Mouse (Mus musculus) kidney, postnatal 0 days (tissue): Measurements from ENCODE around the gene Dmd. TPM values are rescaled to one million over a fixed set of nuclear protein-coding genes. Genes with fewer than 3 reads are reported as not detected.

ENCODE experiments used
- ATAC-seq: fragments of 200-750 bp; cut with Nextera tagmentation; replicated peaks from 2 replicates; pipeline ENCODE4 v1.8.0; 2017; ENCODE audit warnings: low read depth, moderate number of reproducible peaks, moderate TSS enrichment, moderate library complexity; ENCODE audit not compliant: low FRiP score
- DNase-seq: peaks from one replicate; pipeline ENCODE4 v3.0.0-alpha.2; 2016; ENCODE audit warnings: low spot score
- H3K27ac ChIP-seq: fragments of 300-500 bp; sonication (generic); 2 replicates; pipeline ENCODE4 v1.5.1; 2014; ENCODE audit warnings: mild to moderate bottlenecking
- H3K27me3 ChIP-seq: fragments of 300-500 bp; sonication (generic); 2 replicates; pipeline ENCODE4 v1.6.1; 2014; ENCODE audit warnings: low read length, mixed read lengths; ENCODE audit not compliant: insufficient read depth
- H3K36me3 ChIP-seq: fragments of 300-500 bp; sonication (generic); 2 replicates; pipeline ENCODE4 v1.6.1; 2014; ENCODE audit warnings: low read length, mixed read lengths; ENCODE audit not compliant: insufficient read depth
- H3K4me1 ChIP-seq: fragments of 300-500 bp; sonication (generic); replicated peaks from 2 replicates; pipeline ENCODE4 v1.6.1; 2014; ENCODE audit warnings: antibody characterized with exemption, low read length, mixed read lengths; ENCODE audit not compliant: insufficient read depth
- H3K4me2 ChIP-seq: fragments of 300-500 bp; sonication (generic); 2 replicates; pipeline ENCODE4 v1.6.1; 2014; ENCODE audit warnings: mild to moderate bottlenecking, low read length, moderate library complexity, mixed read lengths
- H3K4me3 ChIP-seq: fragments of 300-500 bp; sonication (generic); replicated peaks from 2 replicates; pipeline ENCODE4 v1.5.1; 2014; ENCODE audit warnings: low read depth, low read length
- H3K9ac ChIP-seq: fragments of 300-500 bp; sonication (generic); 2 replicates; pipeline ENCODE4 v1.6.1; 2014; ENCODE audit warnings: low read depth, low read length
- H3K9me3 ChIP-seq: fragments of 300-500 bp; sonication (generic); replicated peaks from 2 replicates; pipeline ENCODE4 v1.6.1; 2016; ENCODE audit warnings: low read length, inconsistent platforms, mixed read lengths
- CTCF ChIP-seq: IDR thresholded peaks from 2 replicates; pipeline ENCODE4 v1.5.1; 2016; ENCODE audit warnings: antibody characterized with exemption, low read depth, mild to moderate bottlenecking, moderate library complexity
- WGBS: fragments of 180-500 bp; shearing (Covaris S2); extraction: QIAGEN DNeasy Blood & Tissue Kit; methylation state at CpG from one replicate; pipeline ENCODE4 v1.1.7; 2014; 5-methylcytosine and 5-hydroxymethylcytosine counted together
- polyA plus RNA-seq: library from polyadenylated mRNA; unstranded; fragments of >200 nt; fragmentation: Nextera tagmentation; extraction: Ambion mirVana; gene quantifications from 2 replicates; pipeline ENCODE4 v1.2.1, GENCODE M21; 2015

Gene Dmd
- polyA plus RNA-seq, 1 experiment from 2014 or later: 16.4 TPM

DNA sequence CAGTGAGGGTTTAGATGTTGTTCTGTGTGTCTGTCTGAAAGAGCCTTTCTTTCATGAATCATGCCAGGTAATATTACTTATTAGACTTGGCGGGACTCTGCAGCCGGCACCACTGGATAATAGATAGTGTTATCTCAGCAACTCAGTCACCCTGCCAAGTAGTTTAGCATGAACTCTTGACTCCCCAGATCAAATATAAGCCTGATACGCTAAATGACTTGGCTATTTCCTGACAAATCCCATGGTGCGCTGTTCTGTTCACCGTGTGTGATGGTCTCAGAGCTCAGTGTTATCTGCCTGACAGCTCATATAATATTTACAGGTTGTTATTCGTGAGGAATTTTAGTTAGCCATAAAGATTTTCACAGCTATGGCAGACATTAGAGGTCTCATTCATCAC, 2012.3 kb downstream of the Dmd start:
- no peak overlapping the region for H3K4me3 ChIP-seq
- H3K4me1 ChIP-seq: no peaks in the 10 kb centered on the region
- H3K36me3 ChIP-seq: no peaks in the 10 kb centered on the region
- 41% methylated on average over 6 of the region's 6 CpGs for WGBS
- H3K4me2 ChIP-seq: no peak overlapping the region
- no peak for DNase-seq
- H3K27me3 ChIP-seq: no peaks in the 10 kb centered on the region
- no peak for ATAC-seq
- no peak overlapping the region for H3K9ac ChIP-seq
- no peaks in the 10 kb centered on the region for H3K9me3 ChIP-seq
- TF ChIP-seq CTCF: no peak
- H3K27ac ChIP-seq: no peak overlapping the region

DNA sequence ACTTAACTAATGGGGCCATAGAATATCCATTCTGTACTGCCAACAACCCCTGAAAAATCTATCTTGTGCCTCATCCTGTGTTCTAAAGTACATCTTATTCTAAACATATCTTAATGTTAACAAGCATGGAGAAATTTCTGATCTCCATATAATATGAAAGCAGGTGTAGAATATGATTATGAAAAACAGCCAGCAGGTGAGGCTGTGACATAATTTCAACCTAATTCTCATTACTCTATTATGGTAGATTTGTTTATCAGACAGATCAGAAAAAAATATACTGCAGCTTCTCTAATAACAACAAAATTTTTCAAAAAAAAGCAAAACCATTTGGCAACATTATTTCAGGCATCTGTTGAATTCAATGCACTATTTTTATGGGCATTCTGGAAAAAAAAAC, 2059.6 kb downstream of the Dmd start:
- H3K9ac ChIP-seq: no peak overlapping the region
- no peak overlapping the region for H3K4me2 ChIP-seq
- H3K9me3 ChIP-seq: no peaks in the 10 kb centered on the region
- no peaks in the 10 kb centered on the region for H3K4me1 ChIP-seq
- H3K27me3 ChIP-seq: no peaks in the 10 kb centered on the region
- no peak overlapping the region for H3K4me3 ChIP-seq
- no peak for ATAC-seq
- DNase-seq: no peak
- no peak for TF ChIP-seq CTCF
- H3K36me3 ChIP-seq: no peaks in the 10 kb centered on the region
- H3K27ac ChIP-seq: no peak overlapping the region

DNA sequence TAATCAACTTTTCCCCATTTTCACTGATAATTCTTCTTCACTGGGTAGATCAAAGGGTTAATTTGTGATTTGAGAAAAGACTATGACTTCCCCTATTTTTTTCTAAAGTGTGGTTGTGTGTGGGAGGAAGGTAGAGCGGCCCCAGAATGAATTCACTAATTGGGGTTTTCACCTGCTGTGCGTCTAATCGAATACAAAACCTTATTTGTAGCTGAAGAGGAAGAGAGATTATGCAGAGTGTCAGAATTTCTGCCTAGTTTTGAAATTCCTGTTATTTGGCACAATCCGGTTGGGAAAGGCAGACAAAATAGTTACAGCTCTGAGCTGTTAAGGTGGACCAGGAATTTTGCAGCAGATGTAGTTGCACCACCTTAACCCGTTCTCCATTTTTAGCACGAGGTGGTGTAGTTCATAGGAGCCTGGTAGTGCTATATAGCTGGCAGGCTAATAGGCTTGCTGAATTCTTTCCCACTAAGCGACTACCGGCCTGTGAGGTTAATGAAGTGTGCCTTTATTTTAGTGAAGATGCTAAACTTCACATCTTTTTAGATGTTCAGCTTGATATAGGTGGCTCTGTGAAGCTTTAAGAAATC, 2092.9 kb downstream of the Dmd start:
- Histone ChIP-seq H3K4me2 (no peak overlapping the region), H3K9me3 (no peaks in the 10 kb centered on the region), H3K36me3 (no peaks in the 10 kb centered on the region), H3K9ac (no peak overlapping the region), H3K27me3 (no peaks in the 10 kb centered on the region), H3K4me1 (no peaks in the 10 kb centered on the region), H3K4me3 (no peak overlapping the region), H3K27ac (no peak overlapping the region)
- ATAC-seq: no peak
- TF ChIP-seq CTCF: no peak
- no peak for DNase-seq
- WGBS: 52% methylated on average over 8 of the region's 8 CpGs

DNA sequence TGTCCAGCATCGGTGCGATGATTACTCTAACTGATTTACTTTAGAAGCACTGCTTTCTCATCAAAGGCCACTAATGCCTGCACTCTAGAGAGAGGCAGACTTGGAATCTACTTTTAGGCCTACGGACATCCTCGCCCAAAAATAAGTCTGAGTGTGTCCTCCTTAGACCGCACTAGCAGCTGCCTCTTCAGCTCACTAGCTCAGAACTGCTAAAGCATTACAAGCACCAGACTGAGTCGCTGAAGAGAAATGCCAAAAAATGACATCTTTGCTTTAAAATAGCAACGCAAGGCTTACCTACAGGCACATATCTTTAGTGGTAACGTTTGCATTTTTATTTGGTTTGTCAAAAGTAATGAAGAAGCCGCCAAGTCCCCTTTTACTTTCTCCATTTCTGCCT, 2098.0 kb downstream of the Dmd start:
- Histone ChIP-seq H3K4me1 (no peaks in the 10 kb centered on the region), H3K4me3 (no peak overlapping the region), H3K4me2 (no peak overlapping the region), H3K27ac (no peak overlapping the region), H3K9me3 (no peaks in the 10 kb centered on the region), H3K27me3 (no peaks in the 10 kb centered on the region), H3K36me3 (no peaks in the 10 kb centered on the region), H3K9ac (no peak overlapping the region)
- DNase-seq: no peak
- 90% methylated on average over 9 of the region's 9 CpGs for WGBS
- no peak for ATAC-seq
- TF ChIP-seq CTCF: no peak

DNA sequence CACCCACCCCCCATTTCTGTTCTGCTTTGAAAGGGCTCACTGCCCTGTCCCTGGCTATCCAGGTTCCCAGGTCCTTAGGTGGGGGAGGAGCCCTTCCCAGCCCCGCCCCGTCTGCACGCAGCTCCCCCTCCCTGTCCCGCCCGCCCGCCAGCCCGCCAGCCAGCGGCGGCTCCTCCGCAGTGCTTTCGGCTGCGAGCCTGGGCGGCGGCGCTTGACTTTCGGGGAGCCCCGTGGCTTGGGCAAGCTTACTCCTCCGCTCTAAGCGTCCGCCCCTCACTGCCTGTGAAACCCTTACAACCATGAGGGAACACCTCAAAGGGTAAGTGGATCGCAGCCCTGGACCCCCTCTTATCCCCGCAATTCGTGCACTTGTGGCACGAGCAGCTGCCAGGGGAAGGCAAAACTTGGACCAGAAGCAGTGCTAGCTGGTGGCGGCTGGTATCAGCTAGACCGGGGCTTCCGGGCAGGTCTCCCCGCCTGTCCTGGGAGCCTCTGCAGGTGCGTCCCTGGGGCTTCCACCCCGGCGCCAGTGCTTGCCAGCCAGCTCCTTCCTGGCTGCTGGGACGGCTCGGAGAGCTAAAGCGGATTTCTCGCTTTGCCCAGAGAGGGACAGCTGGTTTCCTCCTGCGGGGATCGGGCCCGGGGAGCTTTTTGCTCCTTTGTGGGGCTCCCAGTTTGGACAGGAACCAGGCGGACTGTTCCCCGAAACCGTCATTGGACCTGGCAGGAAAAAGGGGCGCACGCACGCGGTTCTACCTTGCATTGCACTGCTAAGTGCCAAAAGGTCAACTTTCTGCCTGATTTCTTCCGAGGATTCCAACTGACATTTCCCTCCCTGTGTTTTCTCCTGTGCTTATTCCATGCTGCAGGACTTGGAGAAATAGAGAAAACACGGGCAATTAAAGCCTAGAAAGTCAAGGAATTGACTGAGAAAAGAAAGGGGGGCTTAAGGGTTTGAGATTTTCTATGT, 2099.8 kb downstream of the Dmd start:
- Histone ChIP-seq H3K4me1 (no peaks in the 10 kb centered on the region), H3K9ac (peak overlapping the region; percentile 62), H3K4me3 (peak overlapping the region; percentile 54), H3K27ac (peak overlapping the region; percentile 60), H3K9me3 (no peaks in the 10 kb centered on the region), H3K4me2 (peak overlapping the region; percentile 62), H3K27me3 (no peaks in the 10 kb centered on the region), H3K36me3 (no peaks in the 10 kb centered on the region)
- DNase-seq (peak; percentile 43), ATAC-seq (peak; percentile 97)
- WGBS: 20% methylated on average over 45 of the region's 47 CpGs
- no peak for TF ChIP-seq CTCF

DNA sequence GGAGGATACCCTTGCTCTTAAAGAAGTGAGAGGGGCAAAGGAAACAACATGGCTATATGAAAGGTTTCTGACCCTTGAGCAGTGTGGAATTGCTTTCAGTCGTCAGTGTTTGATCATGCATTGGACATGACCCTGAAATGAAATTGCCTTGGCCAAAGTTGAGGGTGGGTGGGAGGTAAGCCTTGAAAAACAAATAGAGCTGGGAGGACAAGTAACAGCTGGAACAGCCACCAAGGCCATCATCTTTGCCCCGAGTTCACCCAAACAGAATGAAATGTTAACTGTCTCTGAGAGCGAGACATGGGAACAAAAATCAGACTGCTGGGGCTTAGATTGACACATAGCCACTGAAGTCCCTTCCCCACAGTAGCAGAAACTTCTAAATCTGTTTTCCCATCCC, 2100.9 kb downstream of the Dmd start:
- TF ChIP-seq CTCF: no peak
- Histone ChIP-seq H3K9ac (no peak overlapping the region), H3K27me3 (no peaks in the 10 kb centered on the region), H3K4me3 (no peak overlapping the region), H3K36me3 (no peaks in the 10 kb centered on the region), H3K4me1 (no peaks in the 10 kb centered on the region), H3K4me2 (peak overlapping the region; percentile 62), H3K9me3 (no peaks in the 10 kb centered on the region), H3K27ac (no peak overlapping the region)
- ATAC-seq (no peak), DNase-seq (no peak)
- WGBS: 55% methylated on average over 3 of the region's 3 CpGs
